Mouse (Mus musculus) thymus, postnatal 10 days (tissue): ENCODE measurements at regions not wholly inside any gene's neighbourhood (a gene's known extent, or its start where the extent isn't known, plus 50 kb on each side); places are given as distances from the start of the nearest gene placed in this dataset.

Experiments used
- DNase-seq, 2 experiments: peaks; one replicate each; pipeline ENCODE4 v3.0.0; 2021; ENCODE audit warnings: low spot score in 2 of 2

DNA sequence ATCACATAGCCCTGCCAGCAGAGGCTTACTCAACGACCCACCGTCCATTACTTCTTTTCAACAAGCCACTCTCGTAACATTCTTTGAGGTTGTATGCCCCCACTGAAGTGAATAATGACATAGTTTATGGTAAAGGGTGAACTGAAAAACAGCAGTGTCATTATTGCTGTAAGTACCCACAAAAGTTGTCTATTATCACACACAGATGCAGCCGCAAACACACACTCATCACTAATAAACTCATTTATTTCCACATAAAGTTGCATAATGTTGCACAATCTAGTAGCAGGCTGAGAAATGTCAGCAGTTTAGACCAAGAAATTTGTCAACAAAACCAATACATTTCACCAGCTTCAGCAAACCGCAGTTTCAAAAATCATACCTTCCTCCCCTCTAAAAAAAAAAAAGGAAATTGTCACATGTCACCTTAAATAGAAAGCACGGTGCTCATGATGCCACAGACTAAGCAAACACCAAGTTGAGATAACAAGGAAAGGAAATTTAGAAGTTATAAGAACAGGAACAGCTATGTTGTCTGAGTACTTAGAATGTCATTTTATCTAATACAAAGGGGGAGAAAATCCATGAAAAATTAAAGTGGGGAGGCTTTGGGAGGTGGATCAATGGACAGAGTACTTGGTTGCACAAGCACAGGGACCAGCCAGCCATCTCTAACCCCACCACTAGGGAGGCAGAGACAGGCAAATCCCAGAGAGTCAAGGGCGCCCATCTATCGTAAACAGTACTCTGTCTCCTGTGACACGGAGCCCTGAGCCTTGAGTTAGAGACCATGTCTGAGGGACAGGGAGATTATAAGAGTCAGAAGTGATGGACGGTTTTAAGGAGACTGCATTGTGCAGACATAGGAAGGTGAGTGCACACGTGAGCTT is 195.9 kb downstream of the Hlx start:
- no peak for DNase-seq

GRCm38 (mm10) chr1:184535691-184536090 is 196.7 kb downstream of the Hlx start:
- no peak for DNase-seq

- no peak for DNase-seq
Observed at GRCm38 (mm10) chr1:184534511-184534910, 197.9 kb downstream of the Hlx start.

DNA sequence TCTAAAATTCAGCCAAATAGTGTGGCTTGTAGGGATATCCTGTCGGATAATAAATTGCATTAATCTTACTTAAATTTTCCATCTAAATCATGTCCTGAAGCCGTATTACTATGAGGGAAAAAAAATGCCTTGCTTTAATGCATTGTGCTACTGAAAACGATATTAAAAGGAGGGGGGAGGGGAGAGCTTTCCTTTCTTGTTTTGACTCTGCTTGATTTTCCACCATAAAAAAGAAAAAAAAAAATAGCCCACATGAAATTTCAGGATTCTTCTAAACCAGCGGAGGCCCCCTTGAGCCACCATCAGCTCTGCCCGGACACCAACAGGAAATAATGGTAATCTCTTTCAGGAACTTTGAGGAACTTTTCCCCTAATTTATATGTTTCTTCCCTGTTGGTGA is 198.5 kb downstream of the Hlx start:
- DNase-seq: no peak

DNA sequence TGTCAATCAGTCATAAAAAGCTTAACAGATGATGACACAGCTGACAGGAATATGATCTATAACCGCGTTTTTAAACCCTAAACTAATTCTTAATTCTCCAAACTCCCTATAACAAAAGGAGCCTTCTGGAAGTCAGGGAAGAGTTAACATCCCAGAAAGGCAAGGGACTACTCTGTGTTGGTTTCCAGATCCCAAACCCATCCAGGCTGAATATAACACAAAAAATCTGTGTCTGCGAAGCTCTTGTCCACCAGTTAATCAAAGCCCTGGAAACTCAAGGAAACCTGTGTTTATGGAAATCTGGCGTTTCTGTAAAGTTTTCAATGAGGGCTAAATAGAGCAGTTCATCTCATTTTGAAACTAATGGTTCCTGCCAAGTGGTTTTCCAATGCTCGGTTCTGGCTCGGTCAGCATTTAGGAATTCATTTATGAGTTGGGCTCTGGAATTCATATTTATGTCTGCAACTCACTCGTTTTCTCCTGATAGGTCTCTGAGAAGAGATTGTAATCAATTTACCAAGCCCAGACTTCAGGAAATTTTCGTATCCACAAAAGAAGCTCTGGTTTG is 199.8 kb downstream of the Hlx start:
- no peak for DNase-seq

DNA sequence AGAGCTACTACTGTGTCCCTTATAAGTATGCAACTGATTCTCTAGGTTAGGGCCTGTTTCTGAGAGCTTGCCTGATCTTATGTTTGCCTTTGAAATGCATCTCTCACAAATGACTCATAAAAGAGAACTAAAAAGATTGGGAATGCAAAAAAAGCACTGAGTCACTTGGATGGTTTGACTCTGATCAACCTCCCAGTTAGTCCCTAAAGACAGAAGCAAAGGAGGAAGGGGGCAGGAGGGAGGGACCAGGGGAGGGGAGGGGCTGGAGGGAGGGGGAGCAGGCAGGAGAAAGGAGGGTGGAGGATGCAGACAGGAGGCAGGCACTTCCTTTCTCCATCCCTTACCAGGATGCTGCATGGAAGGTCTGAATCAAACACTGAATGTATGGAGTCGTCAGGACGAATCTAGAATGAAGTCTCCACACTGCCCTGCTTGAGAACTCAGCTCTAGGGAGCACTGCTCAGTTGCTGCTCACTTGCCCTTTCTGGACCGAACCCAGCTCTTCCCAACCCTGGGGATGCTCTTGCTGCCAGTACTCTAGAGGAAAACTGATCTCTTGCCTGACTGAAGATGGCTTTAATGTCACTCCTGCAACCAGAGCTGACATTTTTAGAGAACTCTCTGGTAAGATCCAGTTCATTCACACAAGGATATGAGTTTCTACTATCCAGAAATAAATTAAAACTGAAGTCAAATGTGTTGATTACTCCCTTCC is 201.7 kb downstream of the Hlx start:
- DNase-seq: no peak

GRCm38 (mm10) chr1:184525740-184526139 is 206.7 kb downstream of the Hlx start:
- no peak for DNase-seq

GRCm38 (mm10) chr1:184519551-184519950 is 212.9 kb downstream of the Hlx start:
- no peak for DNase-seq

- no peak for DNase-seq
Observed at GRCm38 (mm10) chr1:184504663-184505062, 227.8 kb downstream of the Hlx start.

GRCm38 (mm10) chr1:184503827-184504355 is 228.5 kb downstream of the Hlx start:
- no peak for DNase-seq

- no peak for DNase-seq
Observed at GRCm38 (mm10) chr1:184500702-184501101, 231.7 kb downstream of the Hlx start.

- DNase-seq: no peak
Observed at GRCm38 (mm10) chr1:184498909-184499525, 233.4 kb downstream of the Hlx start.

- DNase-seq: no peak
Observed at GRCm38 (mm10) chr1:184497007-184497406, 235.4 kb downstream of the Hlx start.

- no peak for DNase-seq
Observed at GRCm38 (mm10) chr1:184493811-184494210, 238.6 kb downstream of the Hlx start.

DNA sequence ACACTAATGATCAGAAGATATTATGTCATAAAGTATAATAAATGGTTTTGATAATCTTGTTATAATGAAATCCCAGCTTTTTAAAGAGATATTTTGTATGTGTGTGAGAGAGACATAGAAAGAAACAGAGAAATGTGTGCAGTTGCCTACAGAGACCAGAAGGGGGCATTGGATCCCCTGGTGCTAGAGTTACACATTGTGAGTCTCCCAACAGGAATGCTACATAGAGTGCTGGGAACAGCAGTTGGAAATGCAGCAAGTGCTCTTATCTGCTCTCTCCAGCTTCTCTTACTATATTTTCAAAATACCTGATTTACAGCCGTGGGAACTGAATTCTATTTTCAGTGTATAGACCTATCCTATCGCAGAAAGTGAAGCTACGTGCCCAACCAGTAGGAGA is 240.3 kb downstream of the Hlx start:
- DNase-seq: no peak

DNA sequence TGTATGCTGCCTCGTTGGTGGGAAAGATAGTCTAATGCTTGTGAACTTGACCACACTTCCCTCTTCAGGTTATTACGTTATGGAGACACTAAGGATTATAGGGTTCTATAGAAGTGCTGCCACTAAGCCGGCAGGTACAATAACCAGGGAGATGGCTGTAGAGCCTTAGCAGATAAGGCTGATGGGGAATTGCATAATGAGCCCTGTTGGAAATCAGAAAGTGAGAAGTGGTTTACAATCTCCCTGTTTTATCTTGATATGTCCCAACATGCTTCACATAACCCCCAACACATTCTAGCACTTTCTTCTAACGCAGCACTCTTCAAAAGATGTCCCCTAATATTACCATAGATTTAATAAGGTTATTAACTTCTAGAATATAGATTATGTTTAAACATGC is 241.2 kb downstream of the Hlx start:
- no peak for DNase-seq

- no peak for DNase-seq
Observed at GRCm38 (mm10) chr1:184487409-184487808, 245.0 kb downstream of the Hlx start.

- DNase-seq: no peak
Observed at GRCm38 (mm10) chr1:184484801-184485200, 247.6 kb downstream of the Hlx start.

- DNase-seq: no peak
Observed at GRCm38 (mm10) chr1:184483371-184483770, 249.0 kb downstream of the Hlx start.

DNA sequence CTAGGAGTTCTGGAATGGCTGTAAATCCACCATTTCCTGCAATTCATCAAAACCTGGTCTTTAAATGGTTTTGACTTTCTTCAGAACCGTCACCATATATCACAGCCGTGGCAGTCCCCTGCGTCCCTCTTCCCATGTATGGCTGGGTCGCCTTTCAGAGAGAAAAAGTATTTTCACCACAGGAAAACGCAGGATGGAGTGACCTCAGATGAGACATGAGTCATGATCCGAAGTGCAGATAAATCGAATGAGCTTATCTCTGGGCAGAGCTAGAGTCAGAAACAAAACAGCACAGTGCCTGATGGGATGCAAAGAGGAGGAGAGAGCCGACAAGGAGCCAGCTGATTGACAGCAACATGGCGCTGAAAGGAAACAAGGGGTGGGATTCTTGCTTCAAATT is 250.4 kb downstream of the Hlx start:
- no peak for DNase-seq

DNA sequence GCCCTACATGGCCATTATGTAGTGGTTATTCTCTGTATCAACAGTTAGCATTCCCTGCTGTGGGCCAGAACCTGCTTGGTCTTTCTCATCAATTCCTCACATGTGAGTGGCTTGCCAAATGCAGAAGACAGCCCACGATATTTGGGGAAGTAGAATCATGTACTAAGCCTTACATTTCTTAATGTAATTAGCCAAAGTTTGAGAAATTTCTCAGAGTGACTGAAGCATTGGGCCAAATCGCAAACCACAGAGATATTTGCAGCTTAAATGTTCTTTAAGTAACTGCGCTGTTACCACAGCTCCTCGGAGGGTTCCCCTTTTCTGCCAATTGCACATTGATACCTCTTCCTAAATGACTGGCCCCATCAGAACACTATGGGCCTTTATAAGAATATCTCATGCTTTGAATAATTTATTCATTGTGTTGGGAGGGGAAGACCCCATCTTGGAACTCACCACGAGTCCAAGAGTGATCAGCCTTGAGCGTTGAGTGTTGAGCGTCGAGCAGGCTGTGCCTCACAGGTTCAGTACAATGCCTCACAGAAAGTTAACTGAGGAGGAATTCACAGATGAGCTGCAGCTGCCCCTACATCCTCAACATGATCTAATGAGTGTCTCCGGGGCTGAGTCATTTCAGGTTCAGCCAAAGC is 251.7 kb downstream of the Hlx start:
- no peak for DNase-seq

- DNase-seq: no peak
Observed at GRCm38 (mm10) chr1:184478006-184478405, 254.4 kb downstream of the Hlx start.
